Mouse (Mus musculus) testis, adult 2 months (tissue): ENCODE results near the gene Tmtc4.

ENCODE experiments used
- CTCF ChIP-seq: fragments of 200-500 bp; IDR thresholded peaks from 2 replicates; pipeline ENCODE4 v1.5.1; 2012; ENCODE audit warnings: low read depth, mild to moderate bottlenecking, inconsistent platforms, low read length, moderate library complexity; ENCODE audit not compliant: control insufficient read depth, insufficient read depth, insufficient replicate concordance
- POLR2A ChIP-seq: fragments of 200-500 bp; IDR thresholded peaks from 2 replicates; pipeline ENCODE4 v1.6.1; 2012; ENCODE audit warnings: low read depth, mild to moderate bottlenecking, inconsistent platforms, low read length, moderate library complexity; ENCODE audit not compliant: control insufficient read depth

DNA sequence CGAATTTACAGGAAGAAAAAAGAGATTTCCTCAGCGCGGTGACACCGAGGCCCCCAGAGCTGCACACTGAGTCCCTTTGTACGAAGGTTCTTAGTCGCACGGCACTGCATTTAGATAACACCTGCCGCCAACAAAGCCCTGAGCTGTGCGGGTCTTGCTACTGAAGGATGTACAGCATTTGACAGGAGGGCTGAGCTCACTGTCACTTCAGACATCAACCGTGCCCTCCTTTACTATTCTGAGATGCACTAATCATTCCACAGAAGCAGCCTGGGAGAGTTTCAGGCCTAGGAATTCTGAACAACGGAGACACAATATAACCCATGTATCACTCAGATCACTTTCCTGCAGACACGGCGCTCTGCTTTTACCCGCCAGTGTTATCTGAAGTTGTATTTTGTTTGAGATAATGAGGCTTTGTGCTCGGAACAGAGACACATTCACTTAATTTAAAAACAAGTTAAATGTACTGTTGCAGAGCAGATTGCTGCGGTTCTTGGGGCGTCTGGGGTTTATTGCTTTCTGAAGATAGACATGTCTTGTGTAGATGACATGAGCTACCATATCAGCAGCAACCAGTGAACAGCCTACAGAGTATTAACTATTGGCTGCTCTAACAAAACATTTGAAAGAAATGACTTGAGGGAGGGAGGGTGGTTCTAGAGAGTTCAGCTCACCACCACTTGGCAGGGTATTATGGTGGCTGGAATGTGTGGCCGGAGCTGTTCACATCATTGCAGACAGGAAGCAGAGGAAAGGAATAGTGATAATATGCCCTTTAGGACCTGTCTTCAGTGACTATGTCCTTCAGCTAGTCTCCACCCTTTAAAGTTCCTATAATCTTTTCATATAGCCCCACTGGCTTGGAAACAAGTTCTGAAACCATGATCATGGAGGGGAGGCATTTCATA is 25.5 kb upstream of the Tmtc4 start:
- TF ChIP-seq POLR2A (no peak), CTCF (no peak)
